Mouse (Mus musculus) left cerebral cortex, adult 18-20 months (tissue): ENCODE measurements around the gene Klhdc7a. TPM values are rescaled to one million over a fixed set of nuclear protein-coding genes. Genes with fewer than 3 reads are reported as not detected.
"Not testable (repeated sequence)": the region's sequence is repeated elsewhere in the genome, so short reads cannot be mapped to it uniquely, and the experiment has no call there.

Source experiments
- DNase-seq, 2 experiments: peaks; one replicate each; pipeline ENCODE4 v3.0.0; 2021 to 2022; ENCODE audit warnings: low spot score in 2 of 2, mixed read lengths in 1 of 2
- total RNA-seq, 2 experiments: library from RNA; stranded (reverse); gene quantifications; 2 replicates each; pipeline ENCODE4 v1.2.3; 2021

Gene Klhdc7a
- total RNA-seq, 2 experiments from 2014 or later: 6.8 to 8.6 TPM

DNA sequence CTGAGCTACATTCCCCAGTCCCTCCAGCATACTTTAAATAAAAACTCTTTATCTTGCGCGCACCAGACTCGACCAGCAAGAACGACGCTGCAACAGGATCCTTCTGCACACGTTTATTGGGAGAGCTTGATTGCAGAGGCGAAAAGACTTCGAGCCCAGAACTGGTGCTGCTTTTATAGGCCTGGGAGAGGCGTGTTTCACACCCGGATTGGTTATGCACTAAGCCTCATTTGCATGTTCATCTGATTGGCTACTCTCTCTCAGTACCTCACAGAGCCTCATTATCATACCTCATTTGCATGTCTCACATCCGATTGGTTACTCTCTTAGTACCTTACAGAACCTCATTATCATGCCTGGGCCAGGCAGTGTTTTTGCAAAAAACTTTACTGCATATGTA, 6.5 kb downstream of the Klhdc7a start:
- not testable (repeated sequence) for DNase-seq

DNA sequence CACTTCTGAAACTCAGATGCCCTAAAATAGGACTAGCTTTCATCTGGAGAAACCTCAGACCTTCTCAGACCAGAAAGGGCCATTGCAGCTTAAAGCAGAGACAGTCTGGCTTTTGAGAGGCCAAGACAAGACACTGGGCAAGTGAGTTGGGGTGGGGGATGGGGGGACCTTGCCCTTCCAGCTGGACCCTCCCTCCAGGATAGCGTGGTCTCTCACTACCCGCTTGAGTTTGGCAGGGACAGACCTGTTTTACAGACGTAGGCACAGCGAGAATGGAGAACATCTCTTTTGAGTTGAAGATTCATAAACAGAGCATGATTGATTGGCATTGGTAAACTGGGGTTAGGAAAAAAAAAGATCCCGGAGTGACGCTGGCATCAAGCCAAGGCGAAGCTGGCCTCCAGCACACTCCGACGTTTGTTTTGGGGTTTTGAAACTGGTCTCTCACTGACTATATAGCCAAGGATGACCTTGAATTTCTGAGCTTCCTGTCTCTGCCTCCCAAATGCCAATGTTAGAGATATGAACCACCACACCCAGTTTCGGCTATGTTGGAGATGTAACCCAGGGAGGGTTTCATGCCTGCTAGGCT, 7.0 kb downstream of the Klhdc7a start:
- DNase-seq: no peak

DNA sequence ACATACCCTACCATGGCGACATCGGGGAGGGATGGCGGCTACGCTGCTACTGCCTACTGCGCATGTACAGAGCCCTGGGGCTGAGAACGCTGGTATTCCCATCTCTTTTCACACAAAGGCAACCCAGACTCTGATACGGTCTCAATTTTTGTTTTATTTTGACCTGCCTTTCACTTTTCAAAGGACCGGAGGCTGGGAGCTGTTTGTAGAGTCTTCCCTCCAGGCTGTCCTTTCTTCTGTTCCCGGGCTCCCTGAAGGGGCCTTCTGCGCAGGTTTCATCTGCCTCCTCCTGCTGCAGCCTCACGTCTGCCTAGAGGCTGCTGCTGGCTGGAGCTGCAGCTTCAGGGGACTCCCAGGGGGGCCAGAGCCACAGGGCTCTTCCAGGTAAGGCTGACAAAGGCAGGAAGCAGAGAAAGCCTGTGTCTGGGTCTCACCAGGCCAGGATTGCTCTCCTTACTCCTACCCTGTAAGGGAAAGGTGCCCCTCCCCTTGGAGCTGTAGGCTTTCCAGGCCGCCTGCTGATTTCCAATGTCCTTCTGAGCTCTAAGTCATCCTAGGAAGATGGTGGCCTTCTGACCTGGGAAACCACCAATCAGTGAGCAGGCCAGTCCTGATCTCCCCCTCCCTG, 7.6 kb downstream of the Klhdc7a start:
- DNase-seq: no peak

DNA sequence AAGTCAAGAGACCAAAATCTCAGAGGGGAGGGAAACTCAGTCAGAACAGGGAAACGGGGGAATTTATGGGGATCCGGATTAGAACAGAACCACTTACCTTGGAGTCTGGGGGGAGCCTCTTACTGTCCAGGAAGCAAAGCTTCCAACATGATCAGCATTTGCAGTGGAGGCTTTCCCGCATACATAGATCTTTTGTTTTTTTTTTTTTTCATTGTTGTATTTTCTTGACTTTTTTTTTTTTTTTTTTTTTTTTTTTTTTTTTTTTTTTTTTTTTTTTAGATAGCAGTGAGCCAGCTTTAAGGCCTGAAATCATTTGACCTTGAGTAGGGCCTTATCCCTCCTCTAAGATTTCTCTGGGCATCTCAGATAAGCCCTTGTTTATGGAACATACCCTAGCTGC, 8.6 kb downstream of the Klhdc7a start:
- no peak for DNase-seq

DNA sequence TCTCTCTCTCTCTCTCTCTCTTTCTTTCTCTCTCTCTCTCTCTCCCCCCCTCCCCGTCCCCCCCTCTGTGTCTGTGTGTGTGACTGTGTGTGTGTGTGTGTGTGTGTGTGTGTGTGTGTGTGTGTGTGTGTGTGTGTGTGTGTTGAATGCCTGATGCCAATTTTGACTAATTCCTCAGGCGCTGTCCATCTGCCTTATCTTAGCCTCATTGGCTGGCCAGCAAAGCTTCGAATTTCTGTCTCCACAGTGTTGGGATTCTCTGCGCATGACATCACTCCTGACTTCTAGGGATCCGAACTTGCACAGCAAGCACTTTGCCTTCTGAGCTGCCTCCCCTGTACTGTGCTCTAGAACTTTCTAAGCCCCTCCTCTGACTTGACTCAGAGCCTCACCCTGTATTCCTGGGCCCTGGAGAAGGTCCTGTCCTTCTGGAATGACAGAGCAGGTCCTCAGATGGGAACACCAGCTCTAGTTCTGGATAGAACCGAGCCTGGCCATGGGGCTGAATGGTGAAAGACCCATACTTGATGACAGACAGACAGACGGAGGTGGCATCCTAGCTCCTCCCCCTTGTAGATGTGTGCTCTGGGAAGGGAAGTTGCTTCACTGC, 16.8 kb downstream of the Klhdc7a start:
- DNase-seq: no peak

DNA sequence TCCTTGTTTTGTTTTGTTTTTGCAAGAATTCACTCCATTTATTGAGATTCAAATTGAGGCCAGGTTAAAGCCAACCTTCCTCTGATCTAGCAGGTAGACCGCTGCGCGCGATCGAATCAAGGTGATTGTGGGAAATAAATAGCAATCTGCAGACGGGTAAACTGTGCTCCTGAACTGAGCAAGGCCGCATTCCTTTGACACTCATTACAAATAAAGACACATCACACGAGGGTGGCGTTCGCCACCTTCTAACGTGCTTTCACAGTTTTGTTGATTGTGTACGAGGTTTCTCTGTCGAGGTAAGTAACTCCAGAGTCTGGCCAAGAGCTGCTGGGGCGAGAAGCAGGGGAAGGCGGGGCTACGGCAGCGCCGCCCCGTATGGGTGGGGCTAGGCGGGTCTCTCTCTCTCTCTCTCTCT, 17.4 kb downstream of the Klhdc7a start:
- DNase-seq: no peak

DNA sequence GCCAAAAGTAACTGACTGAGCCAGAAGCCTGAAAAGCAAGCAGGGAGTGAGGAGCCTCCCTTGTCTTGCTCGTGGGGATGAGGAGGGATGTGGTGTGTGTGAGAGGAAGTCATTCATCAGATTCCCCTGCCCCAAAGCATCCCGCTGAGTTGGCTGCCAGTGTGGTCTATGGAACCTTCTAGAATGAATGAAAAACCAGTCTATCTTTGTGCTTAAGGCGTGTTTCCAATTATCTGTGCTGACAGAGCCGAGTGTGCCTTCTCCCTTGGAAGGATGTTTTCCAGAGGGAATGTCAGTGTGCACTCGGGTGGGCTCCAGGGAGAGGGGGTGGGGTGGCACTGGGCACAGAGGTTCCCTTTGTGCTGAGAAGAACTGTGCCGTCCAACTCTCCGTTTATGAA, 19.2 kb downstream of the Klhdc7a start:
- DNase-seq: no peak

DNA sequence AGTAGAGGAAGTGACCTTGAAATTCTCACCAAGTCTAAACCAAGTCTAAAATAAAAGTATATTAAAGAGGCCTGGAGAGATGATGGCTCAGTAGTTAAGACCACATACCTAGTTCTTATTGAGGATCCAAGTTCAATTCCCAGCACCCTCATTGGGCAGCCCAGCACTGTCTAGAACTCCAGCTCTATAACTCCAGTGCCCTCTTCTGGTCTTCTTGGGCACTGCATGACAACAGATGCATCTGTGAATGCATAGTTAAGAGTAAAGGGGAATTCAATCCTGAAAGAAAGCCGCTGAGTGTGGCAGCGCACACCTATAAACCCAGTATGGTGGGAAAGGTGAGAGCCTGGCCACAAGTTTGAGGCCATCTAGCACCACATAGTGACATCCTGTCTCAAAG, 20.5 kb downstream of the Klhdc7a start:
- no peak for DNase-seq

DNA sequence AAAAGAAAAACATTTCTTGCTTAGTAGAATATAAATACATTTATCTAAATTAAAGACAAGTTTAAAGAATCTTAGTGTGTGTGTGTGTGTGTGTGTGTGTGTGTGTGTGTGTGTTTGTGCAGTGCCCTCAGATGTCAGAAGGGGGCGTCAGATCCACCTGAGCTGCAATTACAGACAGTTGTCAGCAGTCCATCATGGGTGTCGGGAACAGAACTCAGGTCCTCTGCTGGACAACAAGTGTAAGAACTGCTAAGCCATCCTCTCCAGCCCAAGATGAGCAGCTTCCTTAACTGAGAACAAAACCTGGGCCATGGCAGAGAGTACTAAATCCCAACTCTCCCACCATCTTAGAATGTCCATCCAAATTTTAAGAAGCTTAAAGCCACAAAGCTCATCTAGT, 26.0 kb downstream of the Klhdc7a start:
- no peak for DNase-seq

DNA sequence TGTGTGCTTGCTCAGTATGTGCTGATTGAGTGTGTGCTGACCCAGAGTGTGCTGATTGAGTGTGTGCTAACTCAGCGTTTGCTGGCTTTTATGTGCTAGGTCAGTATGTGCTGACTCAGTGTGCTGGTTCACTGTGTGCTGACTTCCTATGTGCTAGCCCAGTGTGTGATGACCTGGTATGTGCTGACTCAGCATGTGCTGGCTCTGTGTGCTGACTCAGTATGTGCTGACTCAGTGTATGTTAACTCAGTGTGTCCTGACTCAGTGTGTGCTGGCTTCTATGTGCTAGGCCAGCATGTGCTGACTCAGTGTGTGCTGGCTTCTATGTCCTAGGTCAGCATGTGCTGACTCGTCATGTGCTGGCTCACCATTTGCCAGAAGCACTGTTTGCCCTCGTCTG, 32.3 kb downstream of the Klhdc7a start:
- DNase-seq: no peak

DNA sequence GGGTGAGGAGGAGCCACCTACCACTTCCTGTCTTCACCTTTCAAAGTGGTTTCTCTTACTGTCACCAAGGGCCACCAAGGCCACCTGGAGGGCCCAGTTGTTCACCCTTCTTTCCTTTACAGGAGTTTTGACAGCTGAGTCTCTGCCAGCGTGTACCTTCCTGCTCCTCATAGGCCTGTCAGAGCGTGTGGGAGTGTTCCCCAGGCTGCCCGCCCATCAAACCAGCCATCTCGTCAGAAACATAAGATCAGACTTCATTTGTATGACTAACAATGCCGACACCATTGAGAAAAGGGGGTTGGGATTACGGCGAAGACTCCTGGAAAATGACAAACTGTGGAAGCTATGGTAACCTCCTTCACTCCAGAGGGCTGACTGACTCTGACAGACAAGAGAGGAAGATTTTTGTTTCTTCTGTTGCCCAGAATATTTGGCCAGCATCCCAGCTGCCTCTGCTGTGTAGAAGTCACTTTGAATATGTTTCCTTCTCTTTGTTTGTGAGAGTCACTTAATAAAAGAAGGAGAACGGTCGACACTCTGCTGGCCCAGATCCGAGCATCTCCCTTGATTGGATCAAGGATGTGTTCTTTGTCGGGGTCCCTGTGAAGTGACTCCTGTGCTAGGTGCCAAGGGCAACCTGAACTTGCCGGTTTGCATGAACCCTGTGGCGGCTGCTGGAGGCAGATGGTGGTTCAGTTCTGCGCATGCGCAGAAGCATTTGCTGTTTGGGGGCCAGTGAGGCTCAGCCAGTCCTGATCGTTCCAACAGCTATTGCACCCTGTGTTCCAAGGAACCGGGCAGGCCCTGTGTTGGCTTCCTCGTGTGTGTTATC, 34.6 kb downstream of the Klhdc7a start:
- peak; percentile 25 to 44 for DNase-seq

DNA sequence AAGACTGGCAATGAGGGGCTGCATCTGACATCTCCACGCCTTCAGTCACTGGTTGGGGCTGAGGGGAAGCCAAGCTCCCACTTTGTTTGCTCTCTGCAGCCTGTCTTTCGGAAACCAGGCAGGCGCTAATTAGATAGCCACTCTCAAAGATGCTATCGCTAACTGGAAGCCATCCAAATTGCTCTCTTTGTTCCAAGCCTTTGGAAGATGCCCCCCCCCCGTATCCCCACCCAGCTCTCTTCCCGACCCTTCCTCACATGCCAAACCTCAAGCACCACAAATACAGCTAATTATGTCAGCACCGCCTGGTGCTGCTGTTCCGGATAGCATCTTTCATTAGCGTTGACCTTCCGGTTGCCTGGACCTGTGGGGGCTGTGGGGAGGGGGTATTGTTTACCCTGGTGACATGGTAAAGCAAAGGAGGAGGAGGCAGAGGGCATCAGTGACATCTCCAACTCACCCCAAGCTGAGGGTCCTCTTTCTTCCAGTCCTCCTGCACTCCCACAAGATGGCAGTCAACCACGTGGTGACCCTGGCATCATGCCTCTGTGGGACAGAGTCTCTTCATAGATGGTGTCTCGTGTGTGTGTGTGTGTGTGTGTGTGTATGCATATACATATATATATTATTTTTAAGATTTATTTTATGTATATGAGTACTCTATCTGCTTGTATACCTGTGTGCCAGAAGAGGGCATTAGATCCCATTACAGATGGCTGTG, 35.9 kb downstream of the Klhdc7a start:
- no peak for DNase-seq

DNA sequence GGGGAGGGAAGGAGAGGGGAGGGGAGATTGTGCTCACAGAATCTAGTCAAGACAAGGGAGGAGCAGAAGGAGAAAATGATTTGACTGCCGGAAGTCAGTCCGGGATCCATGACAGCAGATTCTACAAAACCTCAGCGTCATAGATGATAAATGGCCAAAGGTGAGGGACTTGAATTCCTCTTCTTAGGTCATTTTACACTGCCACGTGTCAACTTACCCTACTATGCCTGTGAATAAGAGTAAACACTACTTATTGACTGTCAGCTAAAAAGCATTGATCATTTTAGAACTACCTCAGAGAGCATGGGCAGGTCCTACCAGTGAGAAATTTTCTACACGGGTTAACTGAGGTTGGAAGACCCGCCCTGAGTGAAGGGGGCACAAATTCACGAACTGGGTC, 36.9 kb downstream of the Klhdc7a start:
- no peak for DNase-seq

DNA sequence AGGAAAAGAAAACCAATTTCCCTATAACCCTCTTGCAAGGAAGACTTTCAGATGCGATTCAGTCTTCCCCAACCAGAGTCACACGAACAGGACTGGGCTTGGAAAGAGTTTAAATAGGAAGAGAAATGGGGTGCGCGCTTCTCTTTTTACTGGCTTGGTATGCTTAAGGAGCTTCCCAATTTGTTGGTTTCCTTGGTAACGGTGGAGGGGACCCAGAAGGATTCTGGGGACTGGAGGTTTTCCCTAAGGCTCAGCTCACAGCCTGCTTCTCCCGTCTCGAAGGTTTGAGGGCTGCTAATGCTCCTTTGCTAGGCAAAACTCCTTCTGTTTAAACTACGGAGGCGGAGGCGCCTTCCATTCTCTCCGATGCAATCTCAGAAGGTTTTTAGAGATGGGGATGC, 41.7 kb downstream of the Klhdc7a start:
- DNase-seq: peak; percentile 32 to 59

DNA sequence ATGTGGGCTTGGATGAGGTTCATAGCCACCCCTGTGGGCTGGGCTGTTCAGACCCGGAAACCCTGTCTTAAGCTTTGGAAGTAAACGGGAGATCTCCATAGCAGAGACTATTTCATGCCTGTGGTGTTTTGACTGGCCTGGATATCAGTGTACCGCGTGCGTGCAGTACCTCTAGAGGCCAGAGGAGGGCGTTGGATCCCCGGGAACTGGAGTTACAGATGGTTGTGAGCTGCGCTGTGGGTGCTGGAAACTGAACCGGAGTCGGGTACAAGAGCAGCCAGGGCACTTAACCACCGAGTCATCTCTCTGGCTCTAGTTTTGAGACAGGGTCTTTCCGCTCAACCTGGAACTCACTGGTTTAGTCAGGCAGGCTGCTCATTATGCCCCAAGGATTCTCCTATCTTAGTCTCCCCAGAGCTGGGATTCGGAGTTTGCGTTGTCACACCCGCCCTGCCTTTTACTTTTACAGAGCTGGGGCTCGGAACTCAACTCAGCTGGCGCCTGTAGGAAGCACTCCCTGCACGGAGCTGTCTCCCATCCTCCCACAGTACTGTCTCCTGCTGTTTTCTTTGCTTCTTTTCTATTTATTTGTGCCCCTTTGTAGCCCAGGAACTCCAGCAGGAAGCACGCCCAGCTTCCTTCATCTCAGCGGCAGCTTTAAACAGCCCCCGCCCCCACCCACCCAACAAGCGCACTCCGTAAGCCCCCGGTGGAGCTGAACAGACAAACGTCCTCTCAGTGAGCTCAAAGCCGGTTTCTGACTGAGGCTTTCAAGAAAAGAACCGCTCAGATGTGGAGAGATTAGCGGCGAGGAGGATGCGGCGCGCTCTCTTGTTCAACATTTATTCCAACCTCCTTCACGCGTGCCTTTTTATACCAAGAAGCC, 42.3 kb downstream of the Klhdc7a start:
- DNase-seq: peak; percentile 28 to 66

DNA sequence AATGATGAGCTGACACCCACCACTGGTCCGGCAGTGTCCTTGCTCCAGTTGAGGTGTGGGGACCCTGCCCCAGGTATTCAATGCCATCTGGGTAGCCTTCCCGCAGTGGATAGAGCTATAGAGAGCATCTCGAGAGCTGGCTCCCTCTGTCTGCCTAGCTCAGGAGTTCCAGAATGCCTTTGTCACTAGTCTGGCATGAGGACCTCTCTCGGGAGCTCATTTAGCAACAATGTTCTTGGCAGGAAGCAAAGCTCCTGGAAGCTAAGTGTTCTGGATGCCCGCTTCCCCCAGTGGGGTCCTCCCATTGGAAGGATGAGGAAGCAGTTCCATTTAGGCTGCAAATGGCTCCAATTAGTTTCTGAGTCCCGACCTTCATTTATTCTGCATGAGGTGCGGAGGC, 51.1 kb downstream of the Klhdc7a start:
- no peak for DNase-seq
